Mouse (Mus musculus) heart, embryonic 16.5 days (tissue): ENCODE data around the gene Ngfr. TPM values are rescaled to one million over a fixed set of nuclear protein-coding genes. Genes with fewer than 3 reads are reported as not detected.

Experiments used
- ATAC-seq: fragments of 200-750 bp; cut with Nextera tagmentation; replicated peaks from 2 replicates; pipeline ENCODE4 v1.8.0; 2017; ENCODE audit warnings: moderate number of reproducible peaks; ENCODE audit not compliant: insufficient read depth, low FRiP score; ENCODE audit errors: extremely low read depth
- H3K27ac ChIP-seq: fragments of 300-500 bp; sonication (generic); 2 replicates; pipeline ENCODE4 v1.5.1; 2014; ENCODE audit warnings: mild to moderate bottlenecking, low read length, control low read depth, moderate library complexity
- H3K27me3 ChIP-seq: fragments of 300-500 bp; sonication (generic); 2 replicates; pipeline ENCODE4 v1.6.1; 2014; ENCODE audit warnings: low read length, mixed read lengths; ENCODE audit not compliant: control insufficient read depth, insufficient read depth
- H3K36me3 ChIP-seq: fragments of 300-500 bp; sonication (generic); 2 replicates; pipeline ENCODE4 v1.6.1; 2014; ENCODE audit not compliant: control insufficient read depth, insufficient read depth
- H3K4me1 ChIP-seq: fragments of 300-500 bp; sonication (generic); 2 replicates; pipeline ENCODE4 v1.6.1; 2014; ENCODE audit warnings: low read length, mixed read lengths; ENCODE audit not compliant: control insufficient read depth, insufficient read depth
- H3K4me2 ChIP-seq: fragments of 300-500 bp; sonication (generic); 2 replicates; pipeline ENCODE4 v1.6.1; 2014; ENCODE audit warnings: low read depth, mild to moderate bottlenecking, control low read depth, low read length
- H3K4me3 ChIP-seq: fragments of 300-500 bp; sonication (generic); 2 replicates; pipeline ENCODE4 v1.5.1; 2014; ENCODE audit warnings: mild to moderate bottlenecking, control low read depth, low read length
- H3K9ac ChIP-seq: fragments of 300-500 bp; sonication (generic); 2 replicates; pipeline ENCODE4 v1.6.1; 2014; ENCODE audit warnings: low read length, control low read depth
- H3K9me3 ChIP-seq: fragments of 300-500 bp; sonication (generic); replicated peaks from 2 replicates; pipeline ENCODE4 v1.6.1; 2016; ENCODE audit warnings: low read length; ENCODE audit not compliant: control insufficient read depth
- WGBS: fragments of 180-500 bp; shearing (Covaris S2); extraction: QIAGEN DNeasy Blood & Tissue Kit; methylation state at CpG from one replicate; pipeline ENCODE4 v1.1.7; 2014; 5-methylcytosine and 5-hydroxymethylcytosine counted together
- polyA plus RNA-seq: library from polyadenylated mRNA; unstranded; fragments of >200 nt; fragmentation: Nextera tagmentation; extraction: Ambion mirVana; gene quantifications from 2 replicates; pipeline ENCODE4 v1.2.1, GENCODE M21; 2015

Ngfr gene
- polyA plus RNA-seq, 1 experiment from 2014 or later = 5.3 TPM

DNA sequence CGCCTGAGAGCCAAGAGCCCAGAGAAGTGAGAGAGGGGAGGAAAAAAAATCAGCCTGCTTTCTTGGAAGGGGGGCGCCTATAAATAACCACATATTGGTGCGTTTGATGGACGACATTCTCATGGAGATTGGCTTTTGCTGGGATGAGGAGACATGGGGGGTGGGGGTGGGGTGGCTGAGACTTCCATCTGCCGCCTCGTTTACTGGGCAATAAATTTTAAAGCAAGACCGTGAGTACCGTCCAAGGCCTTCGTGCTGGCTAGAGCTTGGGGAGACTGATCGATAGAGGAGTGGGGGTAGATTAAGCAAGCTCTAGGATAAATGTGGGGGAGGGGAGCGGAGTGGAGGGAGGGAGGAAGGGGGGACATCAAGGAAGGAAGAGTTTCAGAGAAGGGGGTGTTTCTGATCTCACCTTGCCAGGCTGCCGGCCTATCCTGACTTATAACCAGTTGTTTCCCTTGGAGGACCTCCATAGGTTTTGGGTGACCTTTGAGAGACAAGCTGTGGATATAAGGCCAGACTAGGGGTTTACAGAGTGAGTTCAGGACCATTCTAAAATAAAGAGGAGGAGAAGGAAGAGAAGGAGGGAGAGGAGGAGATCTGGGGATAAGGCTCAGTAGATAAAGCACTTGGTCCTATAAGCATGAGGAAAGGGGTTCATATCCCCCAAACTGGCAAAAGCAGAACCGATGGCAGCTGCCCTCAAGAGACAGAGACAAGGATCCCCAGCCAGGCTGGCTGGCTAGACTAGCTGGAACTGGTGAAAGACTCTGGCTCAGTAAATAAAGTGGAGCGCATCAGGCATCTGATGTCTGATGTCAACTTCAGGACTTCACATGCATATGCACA lies 10.9 kb upstream of the Ngfr start:
- Histone ChIP-seq H3K9me3 (no peaks in the 10 kb centered on the region; the same call in 1 of the 2 replicates), H3K27ac (no peak overlapping the region), H3K27me3 (peaks cover 36% of the 10 kb centered on the region), H3K4me1 (peaks cover 16% of the 10 kb centered on the region), H3K4me3 (no peak overlapping the region), H3K36me3 (no peaks in the 10 kb centered on the region), H3K9ac (no peak overlapping the region), H3K4me2 (no peak overlapping the region)
- 35% methylated on average over 14 of the region's 14 CpGs for WGBS
- no peak for ATAC-seq

DNA sequence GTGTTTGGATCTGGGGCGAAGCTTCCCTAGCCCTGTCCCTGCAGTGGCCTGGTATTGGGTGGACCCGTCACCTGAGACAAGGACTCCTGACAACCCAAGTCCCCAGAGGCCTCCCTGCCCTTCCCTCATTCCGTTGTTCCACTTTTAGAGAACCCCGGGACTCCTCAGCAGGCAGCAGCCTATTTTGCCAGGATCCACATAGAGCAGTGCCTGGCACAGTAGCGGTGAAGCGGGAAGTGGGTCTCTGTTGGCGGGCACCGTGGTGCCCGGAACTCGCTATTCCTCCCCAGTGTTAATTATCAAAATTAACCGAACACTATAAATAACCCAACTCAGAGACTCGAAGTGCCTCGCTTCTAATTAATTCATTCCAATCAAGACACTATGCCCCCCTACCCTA lies 10.2 kb upstream of the Ngfr start:
- Histone ChIP-seq H3K27me3 (peaks cover 41% of the 10 kb centered on the region), H3K4me3 (no peak overlapping the region), H3K9me3 (no peaks in the 10 kb centered on the region; the same call in 1 of the 2 replicates), H3K4me2 (no peak overlapping the region), H3K9ac (no peak overlapping the region), H3K36me3 (no peaks in the 10 kb centered on the region), H3K4me1 (peaks cover 16% of the 10 kb centered on the region), H3K27ac (no peak overlapping the region)
- no peak for ATAC-seq
- WGBS = 43% methylated on average over 13 of the region's 13 CpGs

DNA sequence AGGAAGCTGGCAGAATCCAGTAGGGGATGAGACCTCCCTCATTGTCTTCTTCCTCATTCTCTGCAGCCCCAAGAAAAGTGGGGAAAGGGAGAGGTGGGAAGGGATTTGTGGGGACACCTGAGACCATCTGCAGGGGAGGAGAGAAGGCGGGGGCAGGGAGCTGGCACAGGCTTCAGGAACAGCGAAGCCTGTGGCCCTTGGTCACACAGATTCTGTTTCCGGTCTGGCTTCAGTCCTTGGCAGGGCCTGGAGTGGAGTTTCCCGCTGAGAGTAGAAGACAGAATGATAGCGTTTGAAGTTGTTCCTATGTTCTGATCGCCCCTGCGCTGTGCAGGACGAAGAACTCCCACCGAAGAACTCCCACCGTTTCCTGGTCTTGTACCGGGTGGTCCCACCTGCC lies 9.2 kb upstream of the Ngfr start:
- H3K36me3 ChIP-seq = no peaks in the 10 kb centered on the region
- peaks cover 16% of the 10 kb centered on the region for H3K4me1 ChIP-seq
- H3K9me3 ChIP-seq = no peaks in the 10 kb centered on the region
- H3K27me3 ChIP-seq = peaks cover 44% of the 10 kb centered on the region
- no peak overlapping the region for H3K4me2 ChIP-seq
- WGBS = 41% methylated on average over 11 of the region's 11 CpGs
- no peak; the same call in 1 of the 2 replicates for ATAC-seq
- no peak overlapping the region for H3K9ac ChIP-seq
- no peak overlapping the region for H3K27ac ChIP-seq
- no peak overlapping the region for H3K4me3 ChIP-seq

DNA sequence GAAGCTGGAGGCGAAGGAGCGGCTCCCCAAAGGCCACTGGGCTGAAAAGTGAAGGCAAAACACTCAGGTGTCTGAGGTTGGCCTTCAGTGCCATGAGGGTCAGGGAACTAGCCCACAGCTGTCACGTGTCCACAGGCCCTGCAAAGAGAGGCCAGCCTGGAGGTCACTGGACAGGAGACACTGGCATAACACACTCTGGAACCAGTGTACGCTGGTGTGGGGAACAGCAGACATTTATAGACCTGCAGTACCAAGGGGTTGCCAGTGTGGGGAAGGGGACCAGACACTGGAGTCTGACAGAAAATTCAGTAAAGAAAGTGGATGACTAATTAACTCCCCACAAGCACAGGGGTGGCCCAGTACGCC lies 8.6 kb upstream of the Ngfr start:
- ATAC-seq = no peak
- Histone ChIP-seq H3K4me3 (no peak overlapping the region), H3K36me3 (no peaks in the 10 kb centered on the region), H3K4me2 (no peak overlapping the region), H3K9ac (no peak overlapping the region), H3K27me3 (peaks cover 47% of the 10 kb centered on the region), H3K27ac (no peak overlapping the region), H3K9me3 (no peaks in the 10 kb centered on the region), H3K4me1 (peaks cover 16% of the 10 kb centered on the region)
- WGBS = 63% methylated on average over 5 of the region's 5 CpGs

DNA sequence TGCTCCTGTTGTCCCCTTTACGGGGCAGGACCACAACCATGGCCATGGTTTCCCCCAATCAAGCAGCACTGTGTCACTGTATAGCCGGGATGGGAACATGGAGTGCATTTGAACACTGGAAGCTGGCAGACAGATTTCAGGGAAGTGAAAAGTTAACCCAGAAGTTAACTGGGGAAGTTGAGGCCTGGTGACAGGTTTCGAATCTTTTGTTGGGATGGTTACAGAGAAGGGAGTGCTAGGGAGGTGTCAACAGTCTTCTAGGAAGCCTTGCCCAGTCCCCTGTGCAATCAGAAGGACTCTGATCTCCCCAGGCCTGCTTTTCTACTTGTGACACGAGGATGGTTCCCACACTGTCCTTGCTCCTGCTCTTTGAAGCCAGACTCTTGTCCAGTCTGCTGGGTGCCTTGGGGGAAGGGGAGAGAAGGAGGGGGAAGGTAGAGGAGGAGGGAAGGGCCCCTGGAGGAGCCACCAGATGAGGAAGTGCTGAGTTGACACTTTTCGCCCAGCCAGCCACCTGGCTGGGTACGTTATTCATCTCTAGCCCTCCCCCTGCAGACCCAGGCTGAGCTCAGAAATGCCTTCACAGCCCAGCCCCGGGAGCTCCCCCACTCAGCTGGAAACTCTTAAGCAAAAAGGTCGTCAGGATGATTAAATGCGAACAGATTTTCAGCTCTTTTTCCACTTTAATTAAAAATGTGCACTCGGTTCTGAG lies 8.1 kb upstream of the Ngfr start:
- Histone ChIP-seq H3K4me2 (no peak overlapping the region), H3K9ac (no peak overlapping the region), H3K9me3 (no peaks in the 10 kb centered on the region), H3K4me3 (no peak overlapping the region), H3K4me1 (peaks cover 16% of the 10 kb centered on the region), H3K36me3 (no peaks in the 10 kb centered on the region), H3K27ac (no peak overlapping the region), H3K27me3 (peaks cover 51% of the 10 kb centered on the region)
- 33% methylated on average over 10 of the region's 10 CpGs for WGBS
- ATAC-seq = no peak

DNA sequence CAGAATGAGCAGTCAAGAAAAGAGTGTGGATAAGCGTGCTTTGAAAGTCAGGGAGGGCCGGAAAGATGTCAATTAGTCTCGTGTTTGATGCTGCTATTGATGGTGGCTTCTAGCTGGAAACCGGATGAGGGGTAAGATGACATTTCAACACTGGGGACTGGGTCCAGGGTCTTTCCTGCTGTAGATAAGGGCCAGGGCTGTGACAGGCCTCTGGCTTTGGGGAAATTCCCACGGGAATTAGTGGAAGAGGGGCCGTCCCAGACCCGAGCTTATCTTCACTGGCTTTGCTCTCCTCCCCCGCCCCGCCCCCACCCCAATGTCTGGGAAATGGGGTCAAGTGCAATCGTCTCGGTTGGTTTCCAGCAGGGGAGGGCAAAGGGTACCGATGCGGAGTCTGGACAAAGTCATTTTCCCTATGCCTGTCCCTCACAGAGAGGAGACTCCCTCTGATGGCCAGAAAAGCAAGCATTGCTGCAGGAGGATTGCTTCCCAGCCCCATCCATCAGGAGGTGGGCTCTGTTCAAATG lies 7.2 kb upstream of the Ngfr start:
- no peaks in the 10 kb centered on the region for H3K9me3 ChIP-seq
- H3K4me2 ChIP-seq = no peak overlapping the region
- peaks cover 56% of the 10 kb centered on the region for H3K27me3 ChIP-seq
- peak; percentile 41; the same call in 1 of the 2 replicates for ATAC-seq
- H3K36me3 ChIP-seq = no peaks in the 10 kb centered on the region
- no peak overlapping the region for H3K4me3 ChIP-seq
- WGBS = 18% methylated on average over 13 of the region's 13 CpGs
- H3K9ac ChIP-seq = no peak overlapping the region
- peaks cover 16% of the 10 kb centered on the region for H3K4me1 ChIP-seq
- H3K27ac ChIP-seq = no peak overlapping the region

DNA sequence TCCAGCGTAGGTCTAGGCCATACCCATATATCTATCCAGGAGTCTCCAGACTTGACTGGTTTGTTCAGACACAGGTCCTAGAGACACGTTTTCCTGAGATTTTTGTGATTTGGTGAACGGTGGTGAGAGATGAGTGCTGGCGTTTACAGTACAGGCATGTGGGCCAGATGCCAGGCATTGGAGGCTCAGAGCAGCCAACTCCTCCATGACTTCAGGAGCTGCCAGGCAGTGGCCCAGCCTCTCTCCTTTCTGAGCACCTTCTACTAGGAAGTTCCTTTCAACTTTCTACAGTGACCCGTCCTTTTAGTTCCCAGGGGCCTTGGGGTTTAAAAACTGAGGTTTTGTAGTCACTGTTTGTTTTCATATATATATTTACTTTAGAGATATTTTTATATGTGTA lies 6.0 kb upstream of the Ngfr start:
- Histone ChIP-seq H3K4me2 (no peak overlapping the region), H3K4me3 (no peak overlapping the region), H3K36me3 (no peaks in the 10 kb centered on the region), H3K9me3 (no peaks in the 10 kb centered on the region), H3K9ac (no peak overlapping the region), H3K27ac (no peak overlapping the region), H3K4me1 (peaks cover 16% of the 10 kb centered on the region), H3K27me3 (peaks cover 52% of the 10 kb centered on the region)
- ATAC-seq = no peak
- 63% methylated on average over 5 of the region's 5 CpGs for WGBS

DNA sequence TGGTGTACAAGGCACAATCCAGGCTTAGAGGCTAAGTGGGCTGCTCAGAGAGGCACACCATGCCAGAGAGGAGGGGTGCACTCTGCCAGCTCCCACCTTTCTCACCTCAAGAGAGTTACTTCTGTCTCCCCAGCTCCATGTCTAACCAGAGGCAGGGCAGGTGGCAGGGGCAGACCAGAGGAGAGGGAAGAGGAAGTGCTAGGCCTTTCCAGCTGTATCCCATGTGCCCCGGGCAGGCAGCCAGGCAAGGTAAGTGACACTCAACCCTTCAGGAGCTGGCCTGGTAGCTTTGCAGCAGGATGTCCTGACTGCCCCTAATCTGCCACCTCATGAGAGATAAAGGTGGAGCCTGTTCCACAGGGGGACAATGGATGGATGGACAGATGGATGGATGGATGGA lies 5.2 kb upstream of the Ngfr start:
- Histone ChIP-seq H3K9me3 (no peaks in the 10 kb centered on the region), H3K4me2 (no peak overlapping the region), H3K27me3 (peaks cover 53% of the 10 kb centered on the region), H3K27ac (no peak overlapping the region), H3K4me3 (no peak overlapping the region), H3K36me3 (no peaks in the 10 kb centered on the region), H3K9ac (no peak overlapping the region), H3K4me1 (peaks cover 16% of the 10 kb centered on the region)
- 73% methylated on average over 1 of the region's 1 CpGs for WGBS
- no peak for ATAC-seq

DNA sequence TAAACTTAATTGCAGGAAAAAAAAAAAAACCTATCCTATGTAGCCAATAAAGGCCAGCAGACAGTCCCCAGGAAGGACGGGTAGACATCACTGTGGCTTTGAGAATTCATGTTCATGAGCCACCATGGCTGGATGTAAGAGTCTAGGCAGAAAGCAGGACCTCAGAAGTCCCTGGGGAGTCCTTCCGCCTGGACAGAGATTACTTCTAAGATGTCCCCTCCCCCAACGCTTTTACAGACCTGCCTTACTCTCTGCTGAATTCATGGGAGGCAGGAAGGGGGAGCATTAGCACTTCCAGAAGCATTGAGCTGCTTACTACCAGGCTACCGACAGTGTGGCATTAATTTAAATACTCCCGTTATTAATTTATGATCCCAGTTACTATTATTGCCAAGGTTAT lies 1.7 kb upstream of the Ngfr start:
- Histone ChIP-seq H3K4me1 (peaks cover 21% of the 10 kb centered on the region), H3K4me3 (no peak overlapping the region), H3K27me3 (peaks cover 68% of the 10 kb centered on the region), H3K9me3 (no peaks in the 10 kb centered on the region), H3K36me3 (no peaks in the 10 kb centered on the region), H3K4me2 (no peak overlapping the region), H3K27ac (no peak overlapping the region), H3K9ac (no peak overlapping the region)
- 48% methylated on average over 5 of the region's 5 CpGs for WGBS
- ATAC-seq = no peak
